Mouse (Mus musculus): ENCODE data around the gene Cd1d1.

GRCm38 (mm10) chr3:87030855-87031254 is 31.6 kb upstream of the Cd1d1 start:
- TF ChIP-seq CTCF (IDR thresholded peaks at IDR 0.05; ENCODE audit: low read depth, low read length) (peak; percentile 84), GATA1 (IDR thresholded peaks at IDR 0.05; ENCODE audit: borderline replicate concordance, low read length) (no peak), TAL1 (conservative IDR thresholded peaks at IDR 0.05; ENCODE audit: low read depth, low read length) (no peak), POLR2AphosphoS5 (IDR thresholded peaks at IDR 0.05; ENCODE audit: insufficient replicate concordance, low read depth, low read length) (no peak)

Measured in G1E (cell line).